Mouse (Mus musculus) liver, embryonic 16.5 days (tissue): Measurements from ENCODE around the gene Mlec. TPM values are rescaled to one million over a fixed set of nuclear protein-coding genes. Genes with fewer than 3 reads are reported as not detected.
A peak's percentile ranks its signal among the peaks of the same experiment; 100 is the strongest.

Experiments
- ATAC-seq: fragments of 200-750 bp; cut with Nextera tagmentation; 2 replicates; pipeline ENCODE4 v1.8.0; 2017; ENCODE audit warnings: low read depth, mild to moderate bottlenecking, moderate number of reproducible peaks, moderate library complexity
- H3K27ac ChIP-seq: fragments of 300-500 bp; sonication (generic); 2 replicates; pipeline ENCODE4 v1.5.1; 2014; ENCODE audit warnings: mild to moderate bottlenecking, low read length
- H3K27me3 ChIP-seq: fragments of 300-500 bp; sonication (generic); 2 replicates; pipeline ENCODE4 v1.6.1; 2014; ENCODE audit warnings: low read depth, low read length, mixed read lengths; ENCODE audit not compliant: control insufficient read depth, insufficient read depth
- H3K36me3 ChIP-seq: fragments of 300-500 bp; sonication (generic); 2 replicates; pipeline ENCODE4 v1.6.1; 2014; ENCODE audit warnings: mild to moderate bottlenecking; ENCODE audit not compliant: control insufficient read depth, insufficient read depth
- H3K4me1 ChIP-seq: fragments of 300-500 bp; sonication (generic); 2 replicates; pipeline ENCODE4 v1.6.1; 2014; ENCODE audit warnings: low read depth, low read length, mixed read lengths; ENCODE audit not compliant: control insufficient read depth
- H3K4me2 ChIP-seq: fragments of 300-500 bp; sonication (generic); 2 replicates; pipeline ENCODE4 v1.6.1; 2014; ENCODE audit warnings: low read depth, low read length, mixed read lengths
- H3K4me3 ChIP-seq: fragments of 300-500 bp; sonication (generic); 2 replicates; pipeline ENCODE4 v1.5.1; 2014; ENCODE audit warnings: low read depth, mild to moderate bottlenecking, low read length
- H3K9ac ChIP-seq: fragments of 300-500 bp; sonication (generic); 2 replicates; pipeline ENCODE4 v1.6.1; 2014; ENCODE audit warnings: low read depth, low read length
- H3K9me3 ChIP-seq: fragments of 300-500 bp; sonication (generic); replicated peaks from 2 replicates; pipeline ENCODE4 v1.6.1; 2016; ENCODE audit warnings: low read length; ENCODE audit not compliant: control insufficient read depth
- WGBS: fragments of 180-500 bp; shearing (Covaris S2); extraction: QIAGEN DNeasy Blood & Tissue Kit; methylation state at CpG from one replicate; pipeline ENCODE4 v1.1.7; 2014; ENCODE audit not compliant: insufficient replicate concordance; 5-methylcytosine and 5-hydroxymethylcytosine counted together
- polyA plus RNA-seq: library from polyadenylated mRNA; unstranded; fragments of >200 nt; fragmentation: Nextera tagmentation; extraction: Ambion mirVana; gene quantifications from 2 replicates; pipeline ENCODE4 v1.2.1, GENCODE M21; 2015

Gene Mlec
- 16.6 and 19.4 TPM in 2 replicates for polyA plus RNA-seq

DNA sequence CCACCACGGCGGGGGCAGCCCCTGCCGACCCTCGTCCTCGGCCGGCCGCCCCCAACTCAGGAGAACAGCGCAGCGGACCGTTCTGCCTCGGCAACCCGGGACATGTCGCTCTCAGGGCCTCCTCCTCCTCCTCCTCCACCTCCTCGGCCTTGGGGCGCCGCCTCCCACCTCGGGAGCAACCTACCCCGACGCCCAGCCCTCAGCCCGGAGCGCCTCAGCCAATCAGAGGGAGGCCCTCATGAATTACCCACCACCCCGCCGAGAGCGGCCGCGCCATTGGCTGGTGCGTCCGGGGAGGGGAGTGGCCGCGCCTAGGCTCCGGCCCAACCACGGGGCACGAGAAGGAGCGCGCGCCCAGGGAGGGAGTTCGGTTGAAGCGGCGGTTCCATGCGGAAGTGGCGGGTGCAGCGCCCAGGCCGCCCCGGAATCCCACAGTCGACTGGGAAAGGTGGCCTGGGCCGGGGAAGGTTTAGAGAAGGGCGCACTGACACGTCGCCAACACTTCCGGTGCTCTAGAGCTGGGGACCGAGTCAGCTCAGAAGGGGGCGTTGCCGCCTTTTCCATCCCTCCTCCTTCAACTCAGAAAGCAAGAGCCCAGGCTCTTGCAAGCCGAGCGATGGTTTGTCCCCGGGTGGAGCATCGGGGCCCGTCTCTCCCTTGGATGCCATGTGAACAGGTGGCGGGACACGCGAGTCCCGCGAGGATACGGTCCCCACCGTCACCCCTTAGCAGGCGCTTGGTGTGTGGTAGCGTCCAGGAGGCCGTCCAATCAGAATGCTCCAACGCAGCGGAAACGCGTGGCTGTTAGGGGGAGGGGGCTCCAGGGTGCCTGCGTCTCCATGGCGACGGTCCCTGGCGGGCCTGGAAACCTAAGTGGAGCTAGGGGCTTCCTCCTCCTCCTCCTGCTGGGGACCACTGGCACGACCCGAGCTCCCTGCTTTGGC is at the start of gene Mlec:
Gene Mlec, minus strand, starts transcription at position 140 of the 944 bp plus-strand sequence.
- H3K4me1 ChIP-seq: peaks cover 52% of the 10 kb centered on the region
- peak within 1 kb of the TSS; percentile 79 for H3K4me3 ChIP-seq

GRCm38 (mm10) chr5:115207244-115207643 is 49.3 kb upstream of the Mlec start:
- Histone ChIP-seq H3K9ac (no peak overlapping the region), H3K4me1 (peaks cover 5% of the 10 kb centered on the region), H3K4me3 (no peak overlapping the region), H3K36me3 (no peaks in the 10 kb centered on the region), H3K9me3 (no peaks in the 10 kb centered on the region), H3K4me2 (no peak overlapping the region), H3K27ac (no peak overlapping the region), H3K27me3 (peaks cover 32% of the 10 kb centered on the region)
- no peak for ATAC-seq
- 57% methylated on average over 5 of the region's 5 CpGs for whole genome bisulfite sequencing

More for the DNA sequence above, at the start of gene Mlec:
- Histone ChIP-seq H3K9ac (peak within 1 kb of the TSS; percentile 88), H3K4me2 (peak within 1 kb of the TSS; percentile 93), H3K9me3 (no peaks in the 10 kb centered on the region), H3K27ac (peak within 1 kb of the TSS; percentile 91), H3K36me3 (no peaks in the 10 kb centered on the region), H3K27me3 (no peaks in the 10 kb centered on the region)
- ATAC-seq: peak; percentile 98
- WGBS: 0% methylated on average over 66 of the region's 78 CpGs

- H3K9me3 ChIP-seq: no peaks in the 10 kb centered on the region
- peak overlapping the region; percentile 36 for H3K4me2 ChIP-seq
- H3K27ac ChIP-seq: no peak overlapping the region
- H3K4me1 ChIP-seq: peaks cover 5% of the 10 kb centered on the region
- WGBS: 3% methylated on average over 31 of the region's 31 CpGs
- H3K36me3 ChIP-seq: no peaks in the 10 kb centered on the region
- peak overlapping the region; percentile 32; the same call in 1 of the 2 replicates for H3K4me3 ChIP-seq
- H3K9ac ChIP-seq: no peak overlapping the region
- peaks cover 37% of the 10 kb centered on the region for H3K27me3 ChIP-seq
- no peak for ATAC-seq
Measured at GRCm38 (mm10) chr5:115204562-115205311, 46.8 kb upstream of the Mlec start.

- Histone ChIP-seq H3K36me3 (no peaks in the 10 kb centered on the region), H3K9ac (no peak overlapping the region), H3K4me2 (peak overlapping the region; percentile 36), H3K9me3 (no peaks in the 10 kb centered on the region), H3K4me1 (peaks cover 5% of the 10 kb centered on the region), H3K27me3 (peaks cover 37% of the 10 kb centered on the region), H3K27ac (no peak overlapping the region), H3K4me3 (peak overlapping the region; percentile 32; the same call in 1 of the 2 replicates)
- ATAC-seq: no peak
- 4% methylated on average over 23 of the region's 23 CpGs for WGBS
Measured at GRCm38 (mm10) chr5:115203735-115204561, 46.0 kb upstream of the Mlec start.

- Histone ChIP-seq H3K36me3 (no peaks in the 10 kb centered on the region), H3K27me3 (peaks cover 66% of the 10 kb centered on the region), H3K4me2 (peak overlapping the region; percentile 76; the same call in 1 of the 2 replicates), H3K27ac (no peak overlapping the region), H3K9me3 (no peaks in the 10 kb centered on the region), H3K4me3 (peak overlapping the region; percentile 51; the same call in 1 of the 2 replicates), H3K9ac (no peak overlapping the region), H3K4me1 (peaks cover 7% of the 10 kb centered on the region)
- no peak for ATAC-seq
- 5% methylated on average over 12 of the region's 12 CpGs for WGBS
Measured at GRCm38 (mm10) chr5:115194626-115195221, 36.7 kb upstream of the Mlec start.

DNA sequence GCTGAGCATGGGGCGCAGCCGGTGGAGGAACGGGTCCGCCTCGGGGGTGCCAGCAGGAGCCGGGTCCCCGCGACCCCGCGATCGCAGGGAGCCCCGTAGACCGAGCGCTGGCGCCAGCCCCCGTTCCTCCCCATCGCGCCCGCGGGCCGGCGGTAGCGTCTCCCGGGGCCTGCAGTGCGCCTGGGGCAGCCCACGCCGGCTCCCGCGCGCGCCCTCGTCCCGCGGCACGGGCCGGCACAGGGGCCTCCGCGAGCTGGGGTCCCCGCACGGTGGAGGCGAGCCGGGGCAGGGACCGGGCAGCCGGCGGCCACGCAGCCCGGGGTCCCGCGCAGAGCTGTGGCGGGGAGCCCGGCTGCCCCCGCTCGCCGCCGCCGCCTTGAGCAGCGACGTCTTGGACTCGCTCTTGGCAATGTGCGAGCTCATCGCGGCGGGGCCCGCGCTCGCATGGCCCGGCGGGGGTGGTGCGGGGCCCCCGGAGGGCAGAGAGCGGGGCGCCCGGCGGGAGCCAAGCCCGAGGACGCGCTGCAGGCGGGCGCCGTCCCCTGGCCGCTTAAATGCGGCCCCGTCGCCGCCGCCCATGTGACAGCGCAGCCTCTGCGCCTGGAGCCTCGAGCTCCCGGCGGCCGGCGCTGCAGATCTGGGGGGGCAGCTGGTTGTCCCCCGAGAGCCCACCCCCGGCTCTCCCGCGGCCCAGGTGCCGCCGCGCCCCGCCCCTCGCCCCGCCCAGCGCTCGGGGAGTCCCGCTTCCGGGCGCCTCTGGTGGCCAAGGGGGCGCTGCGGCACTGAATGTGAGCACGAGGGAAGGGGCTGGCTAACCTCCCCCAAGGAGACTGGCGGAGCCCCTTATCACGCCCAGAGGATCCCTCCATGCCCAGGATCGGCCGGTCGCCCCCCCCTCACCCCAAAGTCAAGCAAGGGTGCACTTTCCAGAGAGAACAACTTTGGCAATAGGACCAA is 36.0 kb upstream of the Mlec start, which contains the start of gene Cabp1:
Gene Cabp1, minus strand, starts transcription at position 713 of the 957 bp plus-strand sequence.
- WGBS: under 1% methylated on average over 92 of the region's 116 CpGs
- peak within 1 kb of the TSS; percentile 51 for H3K4me3 ChIP-seq
- no peak for ATAC-seq
- H3K27ac ChIP-seq: no peak within 1 kb of the TSS
- H3K27me3 ChIP-seq: peaks cover 74% of the 10 kb centered on the region
- H3K4me2 ChIP-seq: peak within 1 kb of the TSS; percentile 76
- H3K9ac ChIP-seq: no peak within 1 kb of the TSS
- no peaks in the 10 kb centered on the region for H3K36me3 ChIP-seq
- H3K4me1 ChIP-seq: peaks cover 7% of the 10 kb centered on the region
- no peaks in the 10 kb centered on the region for H3K9me3 ChIP-seq

DNA sequence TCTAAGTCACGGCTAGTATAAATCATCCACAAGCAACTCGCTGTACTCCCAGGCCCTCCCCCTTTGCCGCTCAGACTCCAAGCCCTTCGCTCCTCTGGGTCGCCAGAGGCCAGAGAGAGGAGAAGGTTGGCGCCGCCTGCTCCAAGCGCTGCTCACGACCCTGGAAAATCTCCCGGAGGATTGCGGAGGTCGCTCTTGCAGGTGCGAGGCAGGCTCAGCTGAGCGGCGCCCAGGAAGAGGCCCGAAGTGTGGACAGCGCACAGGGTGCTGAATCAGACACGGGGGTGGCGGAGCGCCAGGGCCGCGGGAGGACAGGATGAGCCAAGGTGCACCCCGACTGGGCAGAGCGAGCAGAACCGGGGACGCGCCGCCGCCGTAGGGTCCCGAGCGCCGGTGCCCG is 35.2 kb upstream of the Mlec start:
- no peak overlapping the region for H3K27ac ChIP-seq
- ATAC-seq: no peak
- peaks cover 7% of the 10 kb centered on the region for H3K4me1 ChIP-seq
- H3K4me3 ChIP-seq: peak overlapping the region; percentile 51
- H3K36me3 ChIP-seq: no peaks in the 10 kb centered on the region
- WGBS: 1% methylated on average over 33 of the region's 34 CpGs
- peaks cover 78% of the 10 kb centered on the region for H3K27me3 ChIP-seq
- H3K9me3 ChIP-seq: no peaks in the 10 kb centered on the region
- peak overlapping the region; percentile 76 for H3K4me2 ChIP-seq
- no peak overlapping the region for H3K9ac ChIP-seq
